24 mouse cellular contexts compared by ENCODE assay signal in the genomic region with DNA sequence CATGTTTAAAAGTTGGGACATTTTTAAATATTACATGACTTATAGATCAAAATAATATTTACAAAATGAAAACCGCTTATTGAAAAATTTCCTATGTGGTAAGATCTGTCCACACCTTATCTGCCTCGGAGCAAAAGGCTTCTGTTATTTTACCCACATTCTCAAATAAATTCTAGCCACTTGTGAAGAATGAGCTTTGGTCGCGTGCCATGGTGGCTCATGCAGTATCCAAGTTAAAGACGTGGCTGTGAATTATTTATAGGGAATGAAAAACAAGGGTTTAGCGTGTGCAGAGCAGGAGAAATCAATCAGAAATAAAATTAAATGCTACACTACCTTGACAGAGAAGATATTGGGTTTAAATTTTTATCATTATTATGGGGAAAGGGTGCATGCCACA.
DNase-seq lines count a peak whose midpoint lies in the region; ATAC-seq and TF ChIP-seq lines count a peak whose summit lies in the region.
"Had no signal": no experiment of that assay in that cellular context is flagged by ENCODE, and none has a peak within 500 bp of the region (broad histone marks: within the 10 kb centered on the region; RNA-seq: fewer than 3 reads in every experiment).

No protein-coding gene starts in this region.

- no peak overlapping the region for H3K9ac ChIP-seq in forebrain, postnatal 0 days
- H3K9ac ChIP-seq in forebrain, embryonic 15.5 days (replicated peaks): no peak overlapping the region
- H3K9ac ChIP-seq in kidney, embryonic 16.5 days (replicated peaks; ENCODE audit: low read length): no peak overlapping the region
- H3K9ac ChIP-seq: embryonic facial prominence, embryonic 15.5 days; heart, embryonic 12.5 days; hindbrain, embryonic 14.5 days had no signal

- H3K36me3 ChIP-seq in forebrain, postnatal 0 days (ENCODE audit: insufficient read depth): no peaks in the 10 kb centered on the region
- H3K36me3 ChIP-seq in forebrain, embryonic 15.5 days: no peaks in the 10 kb centered on the region
- no peaks in the 10 kb centered on the region for H3K36me3 ChIP-seq in kidney, embryonic 16.5 days (ENCODE audit: insufficient read depth, low read length)
- H3K36me3 ChIP-seq: embryonic facial prominence, embryonic 15.5 days; G1E; heart, embryonic 12.5 days; hindbrain, embryonic 10.5 days had no signal

- WGBS in forebrain, postnatal 0 days: 62% methylated on average over 6 of the region's 6 CpGs
- WGBS in forebrain, embryonic 15.5 days: 84% methylated on average over 6 of the region's 6 CpGs
- WGBS in kidney, embryonic 16.5 days: 69% methylated on average over 6 of the region's 6 CpGs

- no peak for ATAC-seq in forebrain, postnatal 0 days
- no peak for ATAC-seq in forebrain, embryonic 15.5 days (replicated peaks)
- ATAC-seq in kidney, embryonic 16.5 days (ENCODE audit: low FRiP score, low TSS enrichment): no peak
- ATAC-seq: activated CD4-positive, CD25-positive, alpha-beta regulatory T cell, adult 4 months; CD4-positive, CD25-positive, alpha-beta regulatory T cell, adult 4 months; forebrain, embryonic 16.5 days; Patski had no signal

- no peaks in the 10 kb centered on the region for H3K27me3 ChIP-seq in forebrain, postnatal 0 days (ENCODE audit: insufficient read depth, low read length)
- no peaks in the 10 kb centered on the region for H3K27me3 ChIP-seq in forebrain, embryonic 15.5 days
- no peaks in the 10 kb centered on the region for H3K27me3 ChIP-seq in kidney, embryonic 16.5 days (ENCODE audit: insufficient read depth, low read length)
- H3K27me3 ChIP-seq: embryonic facial prominence, embryonic 15.5 days; heart, embryonic 12.5 days; Patski had no signal

- no peak overlapping the region for H3K4me2 ChIP-seq in forebrain, postnatal 0 days (ENCODE audit: low read depth)
- no peak overlapping the region for H3K4me2 ChIP-seq in forebrain, embryonic 15.5 days (replicated peaks)
- no peak overlapping the region for H3K4me2 ChIP-seq in kidney, embryonic 16.5 days (replicated peaks; ENCODE audit: low read depth, low read length)
- H3K4me2 ChIP-seq: embryonic facial prominence, embryonic 15.5 days; heart, embryonic 12.5 days; hindbrain, embryonic 14.5 days had no signal

- H3K9me3 ChIP-seq in forebrain, postnatal 0 days (ENCODE audit: low read length): no peaks in the 10 kb centered on the region
- H3K9me3 ChIP-seq in forebrain, embryonic 15.5 days: no peaks in the 10 kb centered on the region
- H3K9me3 ChIP-seq in kidney, embryonic 16.5 days (ENCODE audit: low read length): 0 out of 2 replicates have a peak, but pooled peaks cover 2% of the 10 kb centered on the region
- H3K9me3 ChIP-seq: embryonic facial prominence, embryonic 15.5 days; G1E; heart, embryonic 12.5 days; hindbrain, embryonic 10.5 days had no signal

- no peaks in the 10 kb centered on the region for H3K4me1 ChIP-seq in forebrain, postnatal 0 days (ENCODE audit: insufficient read depth)
- no peaks in the 10 kb centered on the region for H3K4me1 ChIP-seq in forebrain, embryonic 15.5 days
- peaks cover 3% of the 10 kb centered on the region; the same call in 1 of the 2 replicates for H3K4me1 ChIP-seq in kidney, embryonic 16.5 days (ENCODE audit: insufficient read depth, low read length)
- H3K4me1 ChIP-seq: heart, embryonic 12.5 days had no signal

- no peak overlapping the region for H3K4me3 ChIP-seq in forebrain, postnatal 0 days (ENCODE audit: low read depth, low read length)
- no peak overlapping the region for H3K4me3 ChIP-seq in forebrain, embryonic 15.5 days
- H3K4me3 ChIP-seq in kidney, embryonic 16.5 days (ENCODE audit: low read length): no peak overlapping the region
- H3K4me3 ChIP-seq: embryonic facial prominence, embryonic 15.5 days; erythroblast, embryonic 14.5 days; heart, embryonic 12.5 days; hindbrain, embryonic 10.5 days had no signal

- DNase-seq in forebrain, postnatal 0 days: peak; percentile 24
- peak; percentile 35 to 43 for DNase-seq in kidney, adult 8-10 months
- peak; percentile 38 for DNase-seq in NIH3T3 (ENCODE audit: low read depth)
- peak; percentile 40 to 64 for DNase-seq in kidney, postnatal 25 days
- DNase-seq in thymus, postnatal 0 days (ENCODE audit: low spot score): no peak
- DNase-seq: adrenal gland, adult 2 months; adrenal gland, postnatal 25 days; B cell, adult 2 months; cerebellum, adult 11 months; cerebellum, adult 8-10 months; embryo, embryonic 11 days; gastrocnemius, postnatal 14 days had no signal

- TF ChIP-seq CTCF in forebrain, postnatal 0 days (IDR thresholded peaks at IDR 0.05; ENCODE audit: low read depth): no peak

- H3K27ac ChIP-seq in forebrain, postnatal 0 days (ENCODE audit: low read depth, low read length): no peak overlapping the region
- no peak overlapping the region for H3K27ac ChIP-seq in forebrain, embryonic 15.5 days (replicated peaks)
- no peak overlapping the region for H3K27ac ChIP-seq in kidney, embryonic 16.5 days (ENCODE audit: low read length)
- H3K27ac ChIP-seq: embryonic facial prominence, embryonic 15.5 days; hindbrain, embryonic 10.5 days; hindbrain, embryonic 14.5 days had no signal
